Mouse (Mus musculus): ENCODE results near the gene Ints3.

- TF ChIP-seq EP300 (optimal IDR thresholded peaks at IDR 0.05) (no peak), CTCF (IDR thresholded peaks at IDR 0.05; ENCODE audit: low read depth) (no peak)
Measured at GRCm38 (mm10) chr3:90381727-90382126, 51.7 kb downstream of the Ints3 start.

All from stomach, postnatal 0 days (tissue).